Mouse (Mus musculus) brain, adult 2 months (tissue): ENCODE measurements around the gene Mcm9.
A peak's percentile ranks its signal among the peaks of the same experiment; 100 is the strongest.
"Not testable (repeated sequence)": the region's sequence is repeated elsewhere in the genome, so short reads cannot be mapped to it uniquely, and the experiment has no call there.

Experiments
- DNase-seq: peaks from one replicate; pipeline ENCODE4 v3.0.0; 2011; ENCODE audit warnings: low read depth, low spot score

Mcm9 gene

GRCm38 (mm10) chr10:53502471-53502870 lies 127.8 kb downstream of the Mcm9 start:
- DNase-seq = no peak

GRCm38 (mm10) chr10:53499518-53499917 lies 130.7 kb downstream of the Mcm9 start:
- peak; percentile 63 for DNase-seq

DNA sequence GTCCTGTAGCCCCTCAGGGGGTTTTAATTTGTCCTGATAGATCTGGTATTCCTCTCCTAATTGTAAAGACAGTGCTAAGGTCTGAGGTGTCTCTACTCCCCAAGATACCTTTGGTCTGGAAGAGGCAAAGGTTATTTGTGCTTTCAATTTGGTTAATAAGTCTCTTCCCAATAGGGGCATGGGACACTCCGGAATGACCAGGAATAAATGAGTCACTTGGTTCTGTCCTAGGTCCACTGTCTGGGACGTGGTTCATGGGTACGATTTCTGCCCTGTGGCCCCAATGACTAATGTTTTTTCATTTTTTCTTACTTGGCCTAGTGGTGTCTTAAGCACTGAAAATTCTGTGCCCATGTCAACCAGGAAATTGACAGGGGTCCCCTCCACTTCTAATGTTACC lies 134.9 kb downstream of the Mcm9 start:
- not testable (repeated sequence) for DNase-seq

- DNase-seq = no peak
These were observed 136.3 kb downstream of the Mcm9 start for GRCm38 (mm10) chr10:53493954-53494353.
